Mouse (Mus musculus): ENCODE measurements around the gene H2al2a.

DNA sequence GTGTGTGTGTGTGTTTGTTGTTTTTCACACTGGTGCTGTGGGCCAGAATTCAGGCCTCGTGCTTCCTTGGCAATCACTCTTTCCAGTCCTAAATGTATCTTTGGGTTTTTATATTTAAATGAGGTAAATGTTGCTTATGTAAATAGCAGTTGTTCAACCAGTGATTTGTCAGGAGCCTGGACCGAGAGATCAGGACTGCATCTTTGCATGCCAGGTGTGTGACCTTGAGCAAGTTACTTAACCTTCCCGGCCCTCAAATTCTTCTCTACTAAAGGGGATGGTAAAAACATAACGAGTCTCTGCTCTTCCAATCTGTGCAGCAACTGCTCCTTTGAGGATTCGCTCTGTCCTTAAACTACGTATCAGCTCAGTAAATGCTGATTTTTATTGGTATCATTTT lies 25.4 kb downstream of the H2al2a start:
- TF ChIP-seq POLR2A (IDR thresholded peaks at IDR 0.05; ENCODE audit: insufficient read depth, low read depth, low read length) (no peak), CTCF (IDR thresholded peaks at IDR 0.05; ENCODE audit: insufficient read depth, low read depth, low read length) (no peak)
